Mouse (Mus musculus): ENCODE results near the gene Bach2.

Gene Bach2

DNA sequence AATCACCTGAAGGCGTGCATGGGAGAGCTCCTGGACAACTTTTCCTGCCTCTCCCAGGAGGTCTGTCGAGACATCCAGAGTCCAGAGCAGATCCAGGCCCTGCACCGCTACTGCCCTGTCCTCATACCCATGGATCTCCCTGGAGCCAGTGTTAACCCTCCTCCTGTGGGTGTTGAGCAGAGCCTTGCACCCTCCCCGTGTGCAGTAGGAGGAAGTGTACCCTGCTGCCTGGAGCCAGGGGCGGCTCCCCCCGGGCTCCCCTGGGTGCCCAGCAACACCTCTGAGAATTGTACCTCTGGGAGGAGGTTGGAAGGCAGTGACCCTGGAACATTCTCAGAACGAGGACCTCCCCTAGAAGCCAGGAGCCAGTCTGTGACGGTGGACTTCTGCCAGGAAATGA, 341.2 kb downstream of the Bach2 start:
- DNase-seq: no peak

GRCm38 (mm10) chr4:32584181-32584580, 345.6 kb downstream of the Bach2 start:
- DNase-seq: no peak

- no peak for DNase-seq
Measured at GRCm38 (mm10) chr4:32586596-32586995, 348.0 kb downstream of the Bach2 start.

DNA sequence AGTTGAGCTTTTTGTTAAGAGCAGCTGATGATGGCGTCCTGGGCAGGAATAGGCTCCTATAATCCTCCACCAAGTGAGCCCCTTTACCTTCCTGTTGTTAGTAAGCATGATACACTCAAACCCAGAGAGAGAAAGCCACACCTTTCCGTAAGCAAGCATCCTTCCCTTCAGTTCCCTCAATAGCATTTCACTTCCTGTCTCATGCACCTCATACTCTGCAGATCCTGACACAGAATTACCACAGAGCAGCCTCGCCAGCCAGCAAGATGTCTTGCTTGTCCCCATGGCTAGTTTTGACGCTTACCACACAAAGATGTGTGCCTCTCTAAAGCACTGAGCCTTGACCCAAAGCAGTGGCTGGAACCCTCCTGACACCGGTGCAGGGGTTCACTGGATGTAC, 348.9 kb downstream of the Bach2 start:
- DNase-seq: no peak

DNA sequence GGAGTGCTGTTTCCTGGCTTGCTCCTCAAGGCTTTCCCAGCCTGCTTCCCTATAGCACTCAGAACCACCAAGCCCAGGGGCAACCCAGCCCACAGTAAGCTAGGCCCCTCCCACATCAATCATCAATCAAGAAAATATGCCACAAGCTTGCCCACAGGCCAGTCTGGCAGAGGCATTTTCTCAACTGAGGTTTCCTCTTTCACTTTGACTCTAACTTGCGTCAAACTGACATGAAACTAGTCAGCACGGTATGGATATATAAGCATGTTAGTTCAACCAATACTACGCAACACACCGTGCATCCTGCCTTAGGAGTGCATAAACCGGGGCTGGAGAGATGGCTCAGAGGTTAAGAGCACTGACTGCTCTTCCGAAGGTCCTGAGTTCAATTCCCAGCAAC, 349.6 kb downstream of the Bach2 start:
- no peak for DNase-seq

DNA sequence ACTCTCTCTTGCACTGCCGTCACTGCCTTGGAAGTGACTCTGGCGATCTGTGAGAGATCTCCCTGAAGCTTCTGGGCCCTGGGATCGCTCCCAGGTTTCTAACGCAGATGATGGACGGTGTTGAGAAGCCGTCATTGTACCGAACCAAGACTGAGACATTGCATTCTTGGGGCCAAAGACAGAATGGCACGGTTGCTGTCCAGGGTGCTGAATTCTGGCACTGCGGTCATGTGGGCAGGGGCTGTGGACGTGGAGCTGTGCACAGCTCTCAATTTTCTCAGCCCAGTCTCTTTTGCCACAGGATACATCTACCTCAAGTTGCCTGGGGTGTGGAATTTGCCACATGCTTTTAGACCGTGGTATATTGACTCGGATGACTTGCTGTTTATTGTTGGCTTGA, 362.5 kb downstream of the Bach2 start:
- DNase-seq: no peak

- DNase-seq: no peak
Measured at GRCm38 (mm10) chr4:32602660-32603059, 364.1 kb downstream of the Bach2 start, which contains the start of gene Gja10. Gene Gja10 (minus strand): TSS chr4:32602760.

DNA sequence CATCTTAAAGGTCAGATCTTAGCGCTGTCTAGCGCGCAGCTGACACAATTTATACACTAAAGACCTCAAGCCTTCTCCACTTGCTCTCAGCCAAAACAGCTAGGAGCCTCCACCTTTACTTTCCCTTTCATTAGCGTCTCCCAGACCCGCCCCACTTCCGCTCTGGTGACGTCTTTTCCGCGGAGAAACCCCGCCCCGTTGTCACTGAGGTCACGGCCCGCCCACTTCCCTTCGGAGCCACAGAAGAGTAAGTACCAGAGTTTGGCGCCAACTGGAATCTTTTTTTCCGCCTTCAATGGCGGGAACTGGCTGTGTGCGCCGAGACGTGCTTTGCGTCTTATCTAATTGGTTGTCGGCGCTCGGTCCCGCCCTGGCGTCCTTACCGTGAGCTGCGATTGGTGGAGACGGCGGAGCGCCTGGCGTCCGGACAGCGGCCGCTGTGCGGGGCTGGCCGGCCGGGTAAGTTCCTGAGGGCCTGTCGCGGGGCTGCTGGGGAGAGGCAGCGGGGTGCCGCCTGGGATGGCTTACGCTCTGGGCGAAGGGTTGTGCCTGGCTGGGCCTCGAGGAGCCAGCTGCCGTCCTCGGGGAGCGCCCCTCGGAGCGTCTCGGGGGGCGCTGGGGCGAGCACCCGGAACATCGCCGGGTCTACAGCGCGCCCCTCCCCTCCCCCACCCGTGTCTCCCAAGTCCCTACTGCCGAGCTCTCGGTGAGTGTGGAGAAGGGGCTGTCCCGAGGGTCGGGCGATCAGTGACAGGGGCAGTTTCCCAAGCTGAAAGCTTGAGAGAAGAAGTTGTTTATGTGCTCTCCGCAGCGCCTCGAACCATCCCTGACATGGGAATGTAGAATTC, 376.7 kb downstream of the Bach2 start, which contains the start of gene Casp8ap2:
Gene Casp8ap2, plus strand, starts transcription at position 418 of the 848 bp plus-strand sequence.
- DNase-seq: peak; percentile 98

- no peak for DNase-seq
Measured at GRCm38 (mm10) chr4:32621637-32622036, 383.0 kb downstream of the Bach2 start.
